Mouse (Mus musculus) kidney, adult 2 months (tissue): Measurements from ENCODE around the gene Mettl5.

ENCODE experiments used
- CTCF ChIP-seq: fragments of 200-500 bp; conservative IDR thresholded peaks from 2 replicates; pipeline ENCODE4 v1.5.1; 2011; ENCODE audit warnings: low read depth, mild to moderate bottlenecking, control low read depth, low read length, moderate library complexity, mixed read lengths; ENCODE audit not compliant: insufficient read depth, insufficient read length
- POLR2A ChIP-seq: fragments of 200-500 bp; IDR thresholded peaks from one replicate; pipeline ENCODE4 v1.6.1; 2011; ENCODE audit warnings: low read depth, low read length, control low read depth

DNA sequence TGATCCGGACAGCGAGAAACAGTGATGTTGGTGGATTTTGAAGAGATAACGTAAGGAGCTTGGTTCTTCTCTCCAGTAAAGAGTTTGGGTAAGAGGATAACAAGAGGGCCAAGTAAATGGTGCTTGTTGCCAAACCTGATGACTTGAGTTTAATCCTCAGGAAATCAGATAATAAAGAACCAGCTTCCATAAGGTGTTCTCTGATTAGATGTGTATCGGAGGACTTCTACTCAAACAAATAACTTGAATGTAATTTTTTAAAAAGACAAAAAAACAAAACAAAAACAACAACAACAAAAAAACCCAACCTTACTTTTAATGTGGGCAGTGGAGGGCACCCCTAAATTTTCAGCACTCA lies 10.8 kb upstream of the Mettl5 start:
- TF ChIP-seq POLR2A (no peak), CTCF (no peak)
